Mouse (Mus musculus) spleen, adult 12 weeks (tissue): ENCODE data around the gene Capn2.

Experiments
- DNase-seq: peaks from one replicate; pipeline ENCODE4 v3.0.0; 2022; ENCODE audit warnings: low spot score

The Capn2 gene

DNA sequence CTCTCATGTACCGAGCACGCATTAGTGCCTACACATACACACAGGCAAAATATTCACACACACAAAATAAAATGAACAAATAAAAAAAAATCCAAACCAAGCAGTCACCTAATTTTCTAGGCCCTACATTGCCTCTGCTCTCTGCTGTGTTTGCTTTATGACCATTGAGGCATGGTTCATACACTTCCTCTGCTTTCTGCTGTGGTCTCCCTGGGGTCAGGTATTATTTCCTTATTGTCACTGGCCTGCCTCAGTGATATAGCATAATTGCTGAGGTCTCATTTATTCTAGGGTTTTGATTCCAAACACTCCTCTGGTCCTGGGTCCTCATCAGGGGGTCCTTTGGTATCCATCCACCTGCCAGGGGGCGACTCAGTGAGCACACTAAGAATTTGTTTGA is 8.2 kb upstream of the Capn2 start:
- DNase-seq, result no peak

DNA sequence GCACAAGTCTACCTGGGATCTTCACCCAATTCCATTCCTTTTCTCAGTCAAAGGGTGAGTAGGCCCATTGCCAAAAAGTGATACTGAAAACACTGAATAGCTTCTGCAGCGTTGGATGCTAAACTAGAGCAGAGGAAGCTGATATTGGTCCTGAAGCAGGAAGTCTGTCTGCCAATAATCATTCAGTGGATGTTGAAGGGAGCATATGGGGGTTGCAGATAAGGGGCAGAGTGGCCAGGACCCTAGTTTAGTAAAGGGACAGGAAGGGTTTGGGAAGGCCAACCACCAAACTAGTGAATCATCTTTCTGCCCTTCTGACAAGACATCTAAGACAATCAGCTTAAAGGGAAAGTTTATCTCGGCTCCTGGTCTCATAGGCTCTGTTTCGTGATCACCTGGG is 6.3 kb upstream of the Capn2 start:
- no peak for DNase-seq

DNA sequence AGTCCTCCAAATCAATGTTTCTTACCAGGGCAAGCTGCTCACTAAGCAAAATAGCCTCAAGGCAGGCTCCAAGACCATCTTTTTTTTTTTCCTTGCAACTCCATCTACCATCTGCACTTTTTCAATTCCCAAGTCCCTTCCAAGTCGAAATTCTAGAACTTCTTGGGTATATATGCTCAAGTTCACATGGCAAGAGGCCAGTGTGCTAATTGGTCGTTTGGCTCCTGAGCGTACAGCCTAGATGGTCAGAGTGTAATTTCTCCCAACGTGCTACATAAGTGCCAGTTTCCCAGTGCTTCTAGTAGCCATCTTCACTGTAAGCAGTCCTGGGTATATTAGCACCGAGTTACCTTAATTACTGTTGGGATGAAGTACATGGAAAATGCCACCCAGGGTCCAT is 5.6 kb upstream of the Capn2 start:
- no peak for DNase-seq

GRCm38 (mm10) chr1:182520938-182521500 is 3.6 kb upstream of the Capn2 start:
- DNase-seq, result no peak

- peak; percentile 22 for DNase-seq
These were observed 2.9 kb upstream of the Capn2 start for GRCm38 (mm10) chr1:182520091-182520937.

- no peak for DNase-seq
These were observed 1.9 kb upstream of the Capn2 start for GRCm38 (mm10) chr1:182519341-182519740.

- no peak for DNase-seq
These were observed 1.4 kb upstream of the Capn2 start for GRCm38 (mm10) chr1:182518811-182519210.

- no peak for DNase-seq
These were observed 804 bp upstream of the Capn2 start for GRCm38 (mm10) chr1:182518143-182518680.

- DNase-seq, result no peak
These were observed 236 bp upstream of the Capn2 start for GRCm38 (mm10) chr1:182517677-182518011.

DNA sequence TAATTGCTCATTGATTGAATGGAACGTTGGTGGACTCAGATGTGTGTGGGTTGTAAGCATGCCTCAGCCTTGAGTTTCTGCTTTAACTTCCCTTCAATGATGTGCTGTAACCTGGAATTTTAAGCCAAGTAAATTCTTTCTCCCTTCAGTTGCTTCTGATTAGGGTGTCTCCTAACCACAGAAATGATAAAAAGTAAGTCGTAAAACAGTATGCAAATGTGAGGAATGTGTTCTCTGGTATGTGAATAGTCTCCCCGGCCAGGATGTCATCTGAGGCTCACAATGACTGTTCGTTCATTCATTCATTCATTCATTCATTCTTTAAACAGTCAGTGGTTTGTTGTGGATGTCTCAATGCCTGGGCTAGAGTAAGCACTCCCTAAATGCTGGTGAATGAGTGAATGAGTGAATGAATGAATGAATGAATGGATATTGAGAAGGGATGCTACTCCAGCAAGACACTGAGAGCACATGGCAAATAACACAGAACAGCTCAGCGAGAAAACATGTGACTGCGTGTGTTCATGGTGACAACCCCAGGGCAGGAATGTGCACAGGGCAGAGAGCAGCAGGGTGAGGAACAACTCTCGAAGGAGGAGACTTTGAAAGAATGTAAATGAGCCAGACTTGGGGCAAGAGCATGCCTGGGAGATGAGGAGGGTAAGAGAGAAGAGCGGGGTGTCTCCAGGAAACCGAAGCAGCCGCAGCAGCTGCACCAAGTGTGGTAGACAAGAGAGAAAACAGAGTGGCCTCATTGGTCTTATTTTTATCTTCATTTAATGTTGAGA is 2.4 kb downstream of the Capn2 start:
- DNase-seq, result no peak

- no peak for DNase-seq
These were observed 3.7 kb downstream of the Capn2 start for GRCm38 (mm10) chr1:182513714-182514113.

- no peak for DNase-seq
These were observed 4.5 kb downstream of the Capn2 start for GRCm38 (mm10) chr1:182512901-182513410.

DNA sequence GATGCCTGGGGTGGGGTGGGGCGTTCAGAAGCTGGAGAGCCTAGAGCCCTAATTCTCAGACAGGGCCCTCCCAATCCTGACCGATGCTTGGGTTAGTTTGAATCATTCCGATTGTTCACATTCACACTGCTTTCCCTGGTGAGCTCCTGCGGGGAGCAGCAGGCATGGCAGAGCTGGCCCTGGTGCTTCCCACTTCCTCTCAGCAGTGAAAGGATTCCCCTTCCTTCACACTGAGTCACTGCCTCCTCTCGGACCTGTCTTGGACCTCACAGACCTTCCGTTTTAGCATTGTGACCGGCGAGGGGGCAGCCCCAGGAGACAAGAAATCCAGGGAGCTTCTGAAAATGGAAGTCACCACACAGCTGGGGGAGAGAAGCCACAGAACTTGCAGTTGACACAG is 5.6 kb downstream of the Capn2 start:
- DNase-seq, result no peak

GRCm38 (mm10) chr1:182511073-182511472 is 6.3 kb downstream of the Capn2 start:
- DNase-seq, result no peak

- DNase-seq, result no peak
These were observed 8.2 kb downstream of the Capn2 start for GRCm38 (mm10) chr1:182509110-182509797.

GRCm38 (mm10) chr1:182506229-182506986 is 11.0 kb downstream of the Capn2 start:
- DNase-seq, result no peak

GRCm38 (mm10) chr1:182505291-182505690 is 12.1 kb downstream of the Capn2 start:
- DNase-seq, result no peak

DNA sequence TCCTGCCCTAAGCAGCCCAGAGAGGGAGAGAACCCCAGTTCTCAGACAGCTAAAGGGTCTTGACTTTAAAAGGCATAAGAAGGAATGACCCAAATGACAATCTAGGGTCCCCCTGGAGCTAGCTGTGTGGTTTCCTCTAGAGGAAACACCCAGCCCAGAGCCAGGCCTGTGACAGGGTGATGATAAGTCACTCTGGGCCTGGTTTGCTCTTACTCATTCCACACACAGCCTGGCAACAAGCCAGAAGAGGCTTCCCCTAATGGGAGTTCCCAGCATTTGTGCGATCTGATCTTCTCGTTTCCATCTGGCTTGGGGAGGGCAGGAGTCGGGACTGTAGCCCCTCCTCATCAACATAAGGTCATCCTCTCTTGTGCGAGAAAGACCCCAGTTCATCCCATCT is 13.2 kb downstream of the Capn2 start:
- DNase-seq, result no peak

DNA sequence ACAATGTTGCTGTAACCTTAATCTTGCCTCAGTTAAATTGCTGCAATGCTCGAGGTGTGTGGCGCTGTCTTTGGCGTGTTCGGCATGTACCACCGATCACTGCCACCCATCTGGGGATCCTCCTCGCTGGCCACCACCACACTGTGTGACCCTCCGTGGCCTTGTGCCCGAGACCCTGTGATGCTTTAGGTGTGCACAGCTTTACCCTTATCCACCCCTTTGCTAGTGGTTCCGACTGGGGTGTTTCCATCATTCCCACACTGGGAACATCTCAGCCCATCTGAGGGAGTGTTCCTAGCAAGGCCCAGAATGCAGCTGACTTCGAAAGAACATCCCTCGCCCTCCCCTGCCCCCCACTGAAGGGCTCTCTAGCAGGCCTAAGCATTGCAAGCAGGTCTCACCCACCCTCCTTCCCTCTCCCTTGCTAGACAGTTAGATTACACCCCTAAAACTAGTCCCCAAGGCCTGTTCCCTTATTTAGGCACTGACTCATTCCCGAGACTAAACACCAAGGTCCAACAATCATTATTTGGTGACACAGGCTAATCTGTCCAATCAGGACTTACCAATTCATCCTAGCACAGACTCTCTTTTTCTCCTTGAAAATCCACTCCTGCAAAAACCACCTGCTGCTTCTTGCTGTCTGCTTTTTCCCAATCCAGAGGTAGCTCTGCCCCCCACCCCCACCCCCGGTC is 14.1 kb downstream of the Capn2 start:
- no peak for DNase-seq

- no peak for DNase-seq
These were observed 14.8 kb downstream of the Capn2 start for GRCm38 (mm10) chr1:182502491-182503050.
